Mouse (Mus musculus) left cerebral cortex, postnatal 14 days (tissue): ENCODE data around the gene Tmem151a. TPM values are rescaled to one million over a fixed set of nuclear protein-coding genes. Genes with fewer than 3 reads are reported as not detected.

Experiments used
- total RNA-seq, 2 experiments: library from RNA; stranded (reverse); gene quantifications; 2 replicates each; pipeline ENCODE4 v1.2.3; 2021

Tmem151a gene
- total RNA-seq, 2 experiments from 2014 or later: 164 to 171 TPM

Other genes with a start within 250 kb of the Tmem151a start
- 10 to 100 TPM; 33.5 to 33.7 TPM for gene Ccs, start 246.2 kb downstream of the Tmem151a start, total RNA-seq
- 1 to 10 TPM; 2.1 to 2.2 TPM for gene Ccdc87, start 246.2 kb downstream of the Tmem151a start, total RNA-seq
- gene Ctsf, start 230.4 kb downstream of the Tmem151a start, total RNA-seq: 100 to 1,000 TPM; 115 to 120 TPM
- gene Actn3, start 207.6 kb downstream of the Tmem151a start, total RNA-seq: 1 to 10 TPM; 2.8 to 3.0 TPM
- gene Zdhhc24, start 206.9 kb downstream of the Tmem151a start, total RNA-seq: 10 to 100 TPM; 27.7 to 29.0 TPM
- gene Bbs1, start 178.9 kb downstream of the Tmem151a start, total RNA-seq: 10 to 100 TPM; 46.5 to 47.2 TPM
- 10 to 100 TPM; 56.2 to 60.4 TPM for gene Dpp3, start 157.2 kb downstream of the Tmem151a start, total RNA-seq
- 10 to 100 TPM; 15.9 to 17.2 TPM for gene Peli3, start 142.4 kb downstream of the Tmem151a start, total RNA-seq
- 10 to 100 TPM; 60.2 to 61.9 TPM for gene Mrpl11, start 123.4 kb downstream of the Tmem151a start, total RNA-seq
- 10 to 100 TPM; 10.7 to 11.3 TPM for gene Npas4, start 95.2 kb downstream of the Tmem151a start, total RNA-seq
- gene Slc29a2, start 61.7 kb downstream of the Tmem151a start, total RNA-seq: 10 to 100 TPM; 17.2 to 21.6 TPM
- gene B4gat1, start 46.7 kb downstream of the Tmem151a start, total RNA-seq: 100 to 1,000 TPM; 148 to 151 TPM
- gene AC124502.3, start 46.6 kb downstream of the Tmem151a start, total RNA-seq: 1 to 10 TPM; 4.8 to 6.2 TPM
- 10 to 100 TPM; 14.7 to 15.1 TPM for gene Brms1, start 44.2 kb downstream of the Tmem151a start, total RNA-seq
- gene Rin1, start 35.0 kb downstream of the Tmem151a start, total RNA-seq: 10 to 100 TPM; 59.6 to 66.7 TPM
- 1 to 10 TPM; 9.0 to 9.4 TPM for gene Cd248, start 17.5 kb downstream of the Tmem151a start, total RNA-seq
- gene Yif1a, start 3.0 kb upstream of the Tmem151a start, total RNA-seq: 10 to 100 TPM; 24.2 to 27.5 TPM
- gene Cnih2, start 13.0 kb upstream of the Tmem151a start, total RNA-seq: 100 to 1,000 TPM; 325 to 352 TPM
- 100 to 1,000 TPM; 176 to 184 TPM for gene Rab1b, start 21.5 kb upstream of the Tmem151a start, total RNA-seq
- 100 to 1,000 TPM; 220 to 226 TPM for gene Klc2, start 33.0 kb upstream of the Tmem151a start, total RNA-seq
- gene Pacs1, start 187.6 kb upstream of the Tmem151a start, total RNA-seq: 10 to 100 TPM; 66.2 to 69.4 TPM
- gene Sf3b2, start 209.9 kb upstream of the Tmem151a start, total RNA-seq: 100 to 1,000 TPM; 192 to 194 TPM
- gene Gal3st3, start 212.8 kb upstream of the Tmem151a start, total RNA-seq: 100 to 1,000 TPM; 106 to 107 TPM